Mouse (Mus musculus) forebrain, embryonic 14.5 days (tissue): ENCODE results near the gene Pfkfb2. TPM values are rescaled to one million over a fixed set of nuclear protein-coding genes. Genes with fewer than 3 reads are reported as not detected.

Source experiments
- ATAC-seq: fragments of 200-750 bp; cut with Nextera tagmentation; 2 replicates; pipeline ENCODE4 v1.8.0; 2017; ENCODE audit warnings: mild to moderate bottlenecking, moderate library complexity
- DNase-seq: peaks from one replicate; pipeline ENCODE4 v3.0.0-alpha.2; 2015; ENCODE audit warnings: low spot score
- H3K27ac ChIP-seq: fragments of 300-500 bp; sonication (generic); 2 replicates; pipeline ENCODE4 v1.5.1; 2014; ENCODE audit warnings: low read depth, mild to moderate bottlenecking, control low read depth, low read length, moderate library complexity
- H3K27me3 ChIP-seq: fragments of 300-500 bp; sonication (generic); replicated peaks from 2 replicates; pipeline ENCODE4 v1.6.1; 2014; ENCODE audit warnings: low read length, control low read depth, mixed read lengths; ENCODE audit not compliant: control insufficient read depth, insufficient read depth
- H3K36me3 ChIP-seq: fragments of 300-500 bp; sonication (generic); 2 replicates; pipeline ENCODE4 v1.6.1; 2014; ENCODE audit warnings: low read length, control low read depth; ENCODE audit not compliant: control insufficient read depth, insufficient read depth
- H3K4me1 ChIP-seq: fragments of 300-500 bp; sonication (generic); 2 replicates; pipeline ENCODE4 v1.6.1; 2014; ENCODE audit warnings: antibody characterized with exemption, low read length, control low read depth; ENCODE audit not compliant: control insufficient read depth, insufficient read depth
- H3K4me2 ChIP-seq: fragments of 300-500 bp; sonication (generic); 2 replicates; pipeline ENCODE4 v1.6.1; 2014; ENCODE audit warnings: mild to moderate bottlenecking, control low read depth, low read length
- H3K4me3 ChIP-seq: fragments of 300-500 bp; sonication (generic); 2 replicates; pipeline ENCODE4 v1.5.1; 2014; ENCODE audit warnings: low read depth, low read length, control low read depth
- H3K9ac ChIP-seq: fragments of 300-500 bp; sonication (generic); 2 replicates; pipeline ENCODE4 v1.6.1; 2014; ENCODE audit warnings: mild to moderate bottlenecking, low read length, control low read depth, moderate library complexity
- H3K9me3 ChIP-seq: fragments of 300-500 bp; sonication (generic); replicated peaks from 2 replicates; pipeline ENCODE4 v1.6.1; 2016; ENCODE audit warnings: low read length, control low read depth, mixed read lengths; ENCODE audit not compliant: control insufficient read depth
- WGBS: fragments of 180-500 bp; shearing (Covaris S2); extraction: QIAGEN DNeasy Blood & Tissue Kit; methylation state at CpG from one replicate; pipeline ENCODE4 v1.1.7; 2014; 5-methylcytosine and 5-hydroxymethylcytosine counted together
- polyA plus RNA-seq: library from polyadenylated mRNA; unstranded; fragments of >200 nt; fragmentation: Nextera tagmentation; extraction: Ambion mirVana; gene quantifications from 2 replicates; pipeline ENCODE4 v1.2.1, GENCODE M21; 2014

The Pfkfb2 gene
- polyA plus RNA-seq, 1 experiment from 2014 or later, result 17.8 TPM

GRCm38 (mm10) chr1:130740781-130741720 is 12.0 kb upstream of the Pfkfb2 start:
- Histone ChIP-seq H3K4me2 (no peak overlapping the region), H3K36me3 (no peaks in the 10 kb centered on the region), H3K9me3 (no peaks in the 10 kb centered on the region), H3K4me3 (no peak overlapping the region), H3K4me1 (no peaks in the 10 kb centered on the region), H3K27ac (0 out of 2 replicates have a peak overlapping the region, but pooled peaks have one; percentile 33), H3K27me3 (no peaks in the 10 kb centered on the region), H3K9ac (no peak overlapping the region)
- DNase-seq, result peak; percentile 47
- WGBS, result 60% methylated on average over 15 of the region's 15 CpGs
- ATAC-seq, result no peak; the same call in 1 of the 2 replicates

GRCm38 (mm10) chr1:130740227-130740648 is 11.2 kb upstream of the Pfkfb2 start:
- Histone ChIP-seq H3K4me2 (no peak overlapping the region), H3K4me3 (no peak overlapping the region), H3K27ac (no peak overlapping the region), H3K36me3 (no peaks in the 10 kb centered on the region), H3K27me3 (no peaks in the 10 kb centered on the region), H3K9me3 (no peaks in the 10 kb centered on the region), H3K9ac (no peak overlapping the region), H3K4me1 (no peaks in the 10 kb centered on the region)
- peak; percentile 32 for DNase-seq
- no peak for ATAC-seq
- WGBS, result 70% methylated on average over 4 of the region's 4 CpGs

GRCm38 (mm10) chr1:130739636-130740035 is 10.6 kb upstream of the Pfkfb2 start:
- H3K27ac ChIP-seq, result no peak overlapping the region
- H3K4me3 ChIP-seq, result no peak overlapping the region
- ATAC-seq (no peak), DNase-seq (no peak)
- H3K4me1 ChIP-seq, result no peaks in the 10 kb centered on the region
- no peaks in the 10 kb centered on the region for H3K27me3 ChIP-seq
- 80% methylated on average over 3 of the region's 3 CpGs for WGBS
- H3K9me3 ChIP-seq, result no peaks in the 10 kb centered on the region
- H3K9ac ChIP-seq, result no peak overlapping the region
- H3K36me3 ChIP-seq, result no peaks in the 10 kb centered on the region
- H3K4me2 ChIP-seq, result no peak overlapping the region

GRCm38 (mm10) chr1:130738551-130739106 is 9.6 kb upstream of the Pfkfb2 start:
- no peak for ATAC-seq
- Histone ChIP-seq H3K9me3 (no peaks in the 10 kb centered on the region), H3K4me2 (no peak overlapping the region), H3K27me3 (no peaks in the 10 kb centered on the region), H3K9ac (no peak overlapping the region), H3K4me3 (no peak overlapping the region), H3K27ac (no peak overlapping the region), H3K4me1 (no peaks in the 10 kb centered on the region), H3K36me3 (no peaks in the 10 kb centered on the region)
- WGBS, result 86% methylated on average over 3 of the region's 3 CpGs
- DNase-seq, result no peak

GRCm38 (mm10) chr1:130737916-130738315 is 8.9 kb upstream of the Pfkfb2 start:
- WGBS, result 91% methylated on average over 7 of the region's 7 CpGs
- Histone ChIP-seq H3K27me3 (no peaks in the 10 kb centered on the region), H3K9me3 (no peaks in the 10 kb centered on the region), H3K36me3 (no peaks in the 10 kb centered on the region), H3K27ac (no peak overlapping the region), H3K4me3 (no peak overlapping the region), H3K9ac (no peak overlapping the region), H3K4me1 (no peaks in the 10 kb centered on the region), H3K4me2 (no peak overlapping the region)
- DNase-seq (no peak), ATAC-seq (no peak)

DNA sequence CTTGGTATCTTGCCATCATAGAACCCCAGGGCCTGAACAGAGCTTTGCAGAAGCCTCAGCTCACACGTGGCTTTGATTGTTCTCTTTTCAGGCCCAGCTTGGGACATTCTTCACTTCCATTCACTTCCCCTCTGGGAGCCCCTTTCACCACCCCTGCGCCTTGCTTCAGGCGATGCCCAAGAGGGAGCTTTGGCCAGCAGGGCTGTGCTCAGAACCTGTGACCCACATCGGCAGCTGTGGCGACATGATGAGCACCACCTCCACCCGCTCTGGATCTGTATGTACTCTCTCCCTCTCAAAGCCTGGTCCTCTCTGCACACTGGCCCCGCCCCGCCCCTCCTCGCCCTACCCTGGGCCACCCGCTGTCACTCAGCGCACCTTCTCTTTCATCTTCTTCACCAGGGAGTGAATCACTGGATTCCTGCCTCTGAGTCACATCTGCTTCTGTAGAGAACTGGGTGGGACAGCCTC is 8.4 kb upstream of the Pfkfb2 start:
- no peaks in the 10 kb centered on the region for H3K4me1 ChIP-seq
- no peak overlapping the region for H3K27ac ChIP-seq
- H3K4me2 ChIP-seq, result no peak overlapping the region
- ATAC-seq, result no peak
- no peaks in the 10 kb centered on the region for H3K9me3 ChIP-seq
- no peak for DNase-seq
- H3K36me3 ChIP-seq, result no peaks in the 10 kb centered on the region
- 33% methylated on average over 11 of the region's 11 CpGs for WGBS
- H3K9ac ChIP-seq, result no peak overlapping the region
- no peak overlapping the region for H3K4me3 ChIP-seq
- H3K27me3 ChIP-seq, result no peaks in the 10 kb centered on the region

DNA sequence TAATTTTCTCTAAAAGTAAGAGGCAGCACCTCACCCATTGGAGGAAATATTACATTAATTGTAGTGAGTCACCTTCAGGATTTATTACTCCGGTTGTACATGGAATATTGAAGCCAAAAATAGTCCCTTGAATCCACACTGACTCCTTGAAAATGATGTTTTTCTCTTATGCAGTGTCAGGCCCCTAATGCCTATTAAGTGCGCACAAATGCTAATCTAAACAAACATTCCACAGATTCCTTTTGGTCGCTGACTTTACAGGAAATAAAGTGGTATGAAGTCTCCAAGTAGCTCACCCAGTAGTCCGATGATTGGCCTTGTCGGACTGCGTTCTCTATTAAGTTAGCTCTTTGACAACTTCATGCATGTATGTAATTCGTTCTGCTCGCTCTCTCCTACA is 5.8 kb upstream of the Pfkfb2 start:
- no peaks in the 10 kb centered on the region for H3K36me3 ChIP-seq
- H3K27me3 ChIP-seq, result no peaks in the 10 kb centered on the region
- H3K9ac ChIP-seq, result no peak overlapping the region
- no peaks in the 10 kb centered on the region for H3K4me1 ChIP-seq
- ATAC-seq (no peak), DNase-seq (no peak)
- no peaks in the 10 kb centered on the region for H3K9me3 ChIP-seq
- H3K27ac ChIP-seq, result no peak overlapping the region
- H3K4me3 ChIP-seq, result no peak overlapping the region
- 83% methylated on average over 8 of the region's 8 CpGs for WGBS
- no peak overlapping the region for H3K4me2 ChIP-seq

GRCm38 (mm10) chr1:130734452-130734851 is 5.4 kb upstream of the Pfkfb2 start:
- Histone ChIP-seq H3K4me3 (no peak overlapping the region), H3K9me3 (no peaks in the 10 kb centered on the region), H3K27me3 (no peaks in the 10 kb centered on the region), H3K4me2 (no peak overlapping the region), H3K36me3 (no peaks in the 10 kb centered on the region), H3K4me1 (no peaks in the 10 kb centered on the region), H3K9ac (no peak overlapping the region), H3K27ac (no peak overlapping the region)
- no peak for DNase-seq
- whole genome bisulfite sequencing, result 38% methylated on average over 5 of the region's 5 CpGs
- no peak for ATAC-seq

- no peaks in the 10 kb centered on the region for H3K36me3 ChIP-seq
- DNase-seq (no peak), ATAC-seq (no peak)
- H3K9ac ChIP-seq, result no peak overlapping the region
- no peaks in the 10 kb centered on the region for H3K4me1 ChIP-seq
- H3K4me2 ChIP-seq, result no peak overlapping the region
- 87% methylated on average over 4 of the region's 4 CpGs for WGBS
- H3K27ac ChIP-seq, result no peak overlapping the region
- H3K4me3 ChIP-seq, result no peak overlapping the region
- H3K9me3 ChIP-seq, result no peaks in the 10 kb centered on the region
- no peaks in the 10 kb centered on the region for H3K27me3 ChIP-seq
Measured at GRCm38 (mm10) chr1:130733671-130734070, 4.6 kb upstream of the Pfkfb2 start.
